Mouse (Mus musculus): ENCODE results near the gene Sf3b4. TPM values are rescaled to one million over a fixed set of nuclear protein-coding genes. Genes with fewer than 3 reads are reported as not detected.
"Not testable (repeated sequence)": the region's sequence is repeated elsewhere in the genome, so short reads cannot be mapped to it uniquely, and the experiment has no call there.

The Sf3b4 gene
- polyA plus RNA-seq, 1 experiment from 2014 or later = 146 TPM

- 3% methylated on average over 12 of the region's 12 CpGs for WGBS
- Histone ChIP-seq H3K27me3 (no peaks in the 10 kb centered on the region), H3K4me2 (peak overlapping the region; percentile 89), H3K4me1 (replicated peaks) (peaks cover 17% of the 10 kb centered on the region), H3K4me3 (peak overlapping the region; percentile 45), H3K36me3 (no peaks in the 10 kb centered on the region), H3K9ac (peak overlapping the region; percentile 59), H3K9me3 (no peaks in the 10 kb centered on the region), H3K27ac (replicated peaks) (peak overlapping the region; percentile 70)
- peak; percentile 74 for ATAC-seq (ENCODE audit: low FRiP score, low read depth)
Measured at GRCm38 (mm10) chr3:96160803-96161516, 11.2 kb upstream of the Sf3b4 start.

- H3K9me3 ChIP-seq = no peaks in the 10 kb centered on the region
- peak within 1 kb of the TSS; percentile 89 for H3K4me2 ChIP-seq
- H3K36me3 ChIP-seq = no peaks in the 10 kb centered on the region
- WGBS = 6% methylated on average over 15 of the region's 16 CpGs
- ATAC-seq (ENCODE audit: low FRiP score, low read depth) = peak; percentile 25; the same call in 1 of the 2 replicates
- H3K27ac ChIP-seq (replicated peaks) = peak within 1 kb of the TSS; percentile 70
- peaks cover 17% of the 10 kb centered on the region for H3K4me1 ChIP-seq (replicated peaks)
- peak within 1 kb of the TSS; percentile 59 for H3K9ac ChIP-seq
- peak within 1 kb of the TSS; percentile 45 for H3K4me3 ChIP-seq
- H3K27me3 ChIP-seq = no peaks in the 10 kb centered on the region
Measured at GRCm38 (mm10) chr3:96161869-96162840, 10.0 kb upstream of the Sf3b4 start, which contains the start of gene Mtmr11. Gene Mtmr11 (plus strand): TSS chr3:96162004.

DNA sequence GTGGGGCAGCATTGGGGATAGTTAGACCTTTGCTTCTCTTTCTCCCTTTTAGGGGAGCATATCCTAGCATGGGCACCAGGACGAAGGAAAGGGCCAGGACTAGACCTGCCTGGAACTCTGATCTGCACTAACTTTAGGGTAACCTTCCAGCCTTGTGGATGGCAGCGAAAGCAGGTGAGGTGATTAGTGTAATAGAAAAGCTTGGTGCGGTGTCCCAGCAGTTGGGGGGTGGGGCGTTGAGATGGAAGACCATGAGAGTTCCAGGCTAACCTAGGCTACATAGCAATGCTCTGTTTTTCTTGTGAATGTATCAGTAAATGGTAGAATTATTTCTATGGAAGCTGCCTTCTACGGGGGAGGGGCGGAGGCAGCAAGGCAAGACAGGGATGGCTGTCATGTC, 9.1 kb upstream of the Sf3b4 start:
- H3K9ac ChIP-seq = no peak overlapping the region
- peaks cover 17% of the 10 kb centered on the region for H3K4me1 ChIP-seq (replicated peaks)
- H3K36me3 ChIP-seq = no peaks in the 10 kb centered on the region
- no peak overlapping the region for H3K27ac ChIP-seq (replicated peaks)
- no peaks in the 10 kb centered on the region for H3K9me3 ChIP-seq
- peak overlapping the region; percentile 89; the same call in 1 of the 2 replicates for H3K4me2 ChIP-seq
- WGBS = 90% methylated on average over 6 of the region's 6 CpGs
- H3K27me3 ChIP-seq = no peaks in the 10 kb centered on the region
- H3K4me3 ChIP-seq = no peak overlapping the region
- no peak for ATAC-seq (ENCODE audit: low FRiP score, low read depth)

DNA sequence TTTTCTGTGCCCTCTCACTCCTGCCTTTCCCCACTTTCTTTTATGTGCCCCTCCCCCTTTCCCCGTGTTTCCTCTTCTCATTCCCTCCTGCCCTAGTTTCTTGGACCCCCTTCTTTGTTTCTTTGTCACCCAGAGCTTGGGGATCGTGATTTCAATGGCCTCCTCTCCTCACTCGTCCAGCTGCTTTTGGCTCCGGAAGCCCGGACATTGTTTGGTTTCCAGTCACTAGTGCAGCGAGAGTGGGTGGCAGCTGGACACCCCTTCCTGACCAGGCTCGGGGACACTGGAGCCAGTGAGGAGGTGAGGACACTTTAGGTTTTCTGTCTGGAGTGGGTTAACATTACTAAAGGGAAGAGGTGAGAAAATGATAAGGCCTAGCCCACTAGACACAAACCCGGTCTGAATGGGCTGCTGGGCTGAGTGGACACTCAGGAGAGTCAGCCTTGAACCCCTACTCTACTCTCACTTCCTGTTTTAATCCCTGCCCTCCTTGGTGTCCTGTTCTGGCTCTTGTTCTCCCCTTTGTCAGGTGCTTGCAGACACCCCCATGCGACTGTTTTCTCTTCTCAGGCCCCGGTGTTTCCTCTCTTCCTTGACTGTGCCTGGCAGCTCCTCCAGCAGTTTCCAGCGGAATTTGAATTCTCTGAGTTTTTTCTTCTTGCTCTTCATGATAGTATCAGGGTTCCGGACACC, 3.5 kb upstream of the Sf3b4 start:
- H3K9ac ChIP-seq = no peak overlapping the region
- 59% methylated on average over 12 of the region's 12 CpGs for WGBS
- no peak overlapping the region for H3K4me3 ChIP-seq
- peaks cover 24% of the 10 kb centered on the region for H3K4me1 ChIP-seq (replicated peaks)
- H3K36me3 ChIP-seq = no peaks in the 10 kb centered on the region
- no peak overlapping the region for H3K27ac ChIP-seq (replicated peaks)
- no peaks in the 10 kb centered on the region for H3K9me3 ChIP-seq
- H3K27me3 ChIP-seq = no peaks in the 10 kb centered on the region
- H3K4me2 ChIP-seq = no peak overlapping the region
- no peak for ATAC-seq (ENCODE audit: low FRiP score, low read depth)

GRCm38 (mm10) chr3:96170276-96170675, 1.9 kb upstream of the Sf3b4 start:
- no peaks in the 10 kb centered on the region for H3K27me3 ChIP-seq
- 91% methylated on average over 4 of the region's 4 CpGs for WGBS

GRCm38 (mm10) chr3:96170976-96171545, 1.1 kb upstream of the Sf3b4 start:
- H3K27ac ChIP-seq (replicated peaks) = peak overlapping the region; percentile 98
- no peaks in the 10 kb centered on the region for H3K9me3 ChIP-seq
- peak overlapping the region; percentile 98 for H3K4me2 ChIP-seq
- H3K4me1 ChIP-seq (replicated peaks) = peaks cover 39% of the 10 kb centered on the region
- WGBS = 72% methylated on average over 10 of the region's 10 CpGs
- no peak for ATAC-seq (ENCODE audit: low FRiP score, low read depth)
- H3K4me3 ChIP-seq = peak overlapping the region; percentile 66
- H3K36me3 ChIP-seq = peaks cover 13% of the 10 kb centered on the region
- H3K9ac ChIP-seq = peak overlapping the region; percentile 87; the same call in 1 of the 2 replicates
- H3K27me3 ChIP-seq = no peaks in the 10 kb centered on the region

More at GRCm38 (mm10) chr3:96170276-96170675, 1.9 kb upstream of the Sf3b4 start:
- no peak overlapping the region for H3K9ac ChIP-seq
- peaks cover 10% of the 10 kb centered on the region for H3K36me3 ChIP-seq
- no peak overlapping the region for H3K27ac ChIP-seq (replicated peaks)
- no peak overlapping the region for H3K4me3 ChIP-seq
- H3K4me1 ChIP-seq (replicated peaks) = peaks cover 39% of the 10 kb centered on the region
- H3K9me3 ChIP-seq = no peaks in the 10 kb centered on the region
- ATAC-seq (ENCODE audit: low FRiP score, low read depth) = no peak
- H3K4me2 ChIP-seq = no peak overlapping the region

- peak overlapping the region; percentile 66 for H3K4me3 ChIP-seq
- ATAC-seq (ENCODE audit: low FRiP score, low read depth) = peak; percentile 7; the same call in 1 of the 2 replicates
- H3K4me2 ChIP-seq = peak overlapping the region; percentile 98
- H3K9ac ChIP-seq = peak overlapping the region; percentile 87
- peak overlapping the region; percentile 98 for H3K27ac ChIP-seq (replicated peaks)
- peaks cover 39% of the 10 kb centered on the region for H3K4me1 ChIP-seq (replicated peaks)
- no peaks in the 10 kb centered on the region for H3K9me3 ChIP-seq
- H3K36me3 ChIP-seq = peaks cover 19% of the 10 kb centered on the region
- WGBS = 22% methylated on average over 18 of the region's 18 CpGs
- H3K27me3 ChIP-seq = no peaks in the 10 kb centered on the region
Measured at GRCm38 (mm10) chr3:96171583-96172196, 442 bp upstream of the Sf3b4 start.

DNA sequence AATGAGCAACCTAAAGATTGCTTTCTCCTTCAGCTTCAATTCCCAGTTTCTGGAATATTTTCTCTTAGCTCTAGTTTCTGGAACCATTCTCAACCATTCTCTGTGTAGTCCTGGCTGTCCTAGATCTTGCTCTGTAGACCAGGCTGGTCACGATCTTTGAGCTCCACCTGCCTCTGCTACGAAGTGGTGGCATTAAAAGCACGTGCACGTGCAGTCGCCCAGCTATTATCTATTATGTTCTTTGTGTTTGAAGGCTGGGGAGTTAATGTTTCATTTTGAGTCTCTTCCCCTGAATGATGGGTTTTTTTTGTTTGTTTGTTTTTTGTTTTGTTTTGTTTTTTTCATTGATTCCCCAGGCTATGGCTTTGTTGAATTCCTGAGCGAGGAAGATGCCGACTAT, 1.1 kb downstream of the Sf3b4 start:
- Histone ChIP-seq H3K9ac (peak overlapping the region; percentile 84), H3K4me2 (peak overlapping the region; percentile 98), H3K36me3 (peaks cover 29% of the 10 kb centered on the region), H3K4me1 (replicated peaks) (peaks cover 39% of the 10 kb centered on the region), H3K4me3 (peak overlapping the region; percentile 66), H3K27ac (replicated peaks) (no peak overlapping the region), H3K27me3 (no peaks in the 10 kb centered on the region), H3K9me3 (no peaks in the 10 kb centered on the region)
- WGBS = 37% methylated on average over 7 of the region's 7 CpGs
- ATAC-seq (ENCODE audit: low FRiP score, low read depth) = no peak

DNA sequence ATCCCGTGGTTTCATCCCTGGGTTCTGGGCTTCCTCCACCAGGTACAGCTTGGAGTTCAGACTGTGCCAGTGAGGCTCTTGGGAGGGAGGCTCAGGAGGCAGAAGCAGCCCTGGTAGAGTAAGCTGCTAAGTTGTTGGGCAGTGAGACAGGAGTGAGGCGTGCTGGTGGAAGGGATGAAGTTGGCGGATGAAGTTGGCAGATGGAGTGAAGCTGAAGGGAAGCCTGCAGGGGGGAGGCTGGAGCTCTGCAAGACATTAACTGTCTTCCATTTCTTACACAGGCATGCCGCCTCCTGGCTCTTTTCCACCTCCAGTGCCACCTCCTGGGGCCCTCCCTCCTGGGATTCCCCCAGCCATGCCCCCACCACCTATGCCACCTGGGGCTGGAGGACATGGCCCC, 1.9 kb downstream of the Sf3b4 start:
- ATAC-seq (ENCODE audit: low FRiP score, low read depth); H3K4me3 ChIP-seq; H3K9me3 ChIP-seq; H3K27me3 ChIP-seq; H3K9ac ChIP-seq; H3K27ac ChIP-seq (replicated peaks); H3K4me2 ChIP-seq: not testable (repeated sequence)
- Histone ChIP-seq H3K4me1 (replicated peaks) (peaks cover 39% of the 10 kb centered on the region), H3K36me3 (peaks cover 37% of the 10 kb centered on the region)
- 86% methylated on average over 4 of the region's 4 CpGs for WGBS

- H3K27me3 ChIP-seq = no peaks in the 10 kb centered on the region
- peaks cover 39% of the 10 kb centered on the region for H3K4me1 ChIP-seq (replicated peaks)
- no peak overlapping the region for H3K9ac ChIP-seq
- no peak overlapping the region for H3K4me2 ChIP-seq
- H3K27ac ChIP-seq (replicated peaks) = no peak overlapping the region
- 96% methylated on average over 6 of the region's 6 CpGs for WGBS
- no peaks in the 10 kb centered on the region for H3K9me3 ChIP-seq
- H3K36me3 ChIP-seq = peaks cover 37% of the 10 kb centered on the region
- no peak for ATAC-seq (ENCODE audit: low FRiP score, low read depth)
- no peak overlapping the region for H3K4me3 ChIP-seq
Measured at GRCm38 (mm10) chr3:96175251-96175650, 3.1 kb downstream of the Sf3b4 start.

DNA sequence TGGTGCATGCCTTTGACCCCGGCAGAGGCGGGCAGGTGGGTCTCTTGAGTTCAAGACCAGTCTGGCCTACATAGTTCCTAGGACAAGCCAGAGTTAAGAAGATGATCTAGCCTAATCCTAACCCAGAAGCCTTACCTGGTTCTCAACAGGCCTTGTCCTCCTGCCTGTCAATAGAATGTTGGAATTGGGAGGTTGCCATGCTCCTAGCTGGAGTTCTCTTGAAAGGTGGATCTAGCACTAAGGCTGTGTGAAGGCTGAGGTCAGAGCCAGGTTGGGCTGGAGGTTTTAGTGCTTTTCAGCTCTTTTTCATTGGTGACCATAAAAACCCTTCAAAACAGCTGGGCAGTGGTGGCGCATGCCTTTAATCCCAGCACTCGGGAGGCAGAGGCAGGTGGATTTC, 6.3 kb downstream of the Sf3b4 start:
- 95% methylated on average over 4 of the region's 4 CpGs for WGBS
- Histone ChIP-seq H3K4me3 (no peak overlapping the region), H3K27me3 (no peaks in the 10 kb centered on the region), H3K36me3 (peaks cover 37% of the 10 kb centered on the region), H3K27ac (replicated peaks) (no peak overlapping the region), H3K4me2 (no peak overlapping the region), H3K9me3 (no peaks in the 10 kb centered on the region), H3K4me1 (replicated peaks) (peaks cover 44% of the 10 kb centered on the region), H3K9ac (no peak overlapping the region)
- ATAC-seq (ENCODE audit: low FRiP score, low read depth) = no peak
